Mouse (Mus musculus) embryonic facial prominence, embryonic 13.5 days (tissue): ENCODE measurements around the gene Arl6ip1. TPM values are rescaled to one million over a fixed set of nuclear protein-coding genes. Genes with fewer than 3 reads are reported as not detected.
A peak's percentile ranks its signal among the peaks of the same experiment; 100 is the strongest.
"Not testable (repeated sequence)": the region's sequence is repeated elsewhere in the genome, so short reads cannot be mapped to it uniquely, and the experiment has no call there.

Experiments
- ATAC-seq: fragments of 200-750 bp; cut with Nextera tagmentation; 2 replicates; pipeline ENCODE4 v1.8.0; 2017; ENCODE audit warnings: low read depth; ENCODE audit not compliant: insufficient number of reproducible peaks, insufficient read depth, low FRiP score, low TSS enrichment
- H3K27ac ChIP-seq: fragments of 300-500 bp; sonication (generic); 2 replicates; pipeline ENCODE4 v1.5.1; 2015; ENCODE audit warnings: moderate library complexity, mild to moderate bottlenecking, inconsistent platforms
- H3K27me3 ChIP-seq: fragments of 300-500 bp; sonication (generic); 2 replicates; pipeline ENCODE4 v1.6.1; 2015; ENCODE audit warnings: mild to moderate bottlenecking, inconsistent platforms
- H3K36me3 ChIP-seq: fragments of 300-500 bp; sonication (generic); 2 replicates; pipeline ENCODE4 v1.6.1; 2015; ENCODE audit warnings: mild to moderate bottlenecking, inconsistent platforms
- H3K4me1 ChIP-seq: fragments of 300-500 bp; sonication (generic); 2 replicates; pipeline ENCODE4 v1.6.1; 2015; ENCODE audit warnings: inconsistent platforms
- H3K4me2 ChIP-seq: fragments of 300-500 bp; sonication (generic); 2 replicates; pipeline ENCODE4 v1.6.1; 2015; ENCODE audit warnings: moderate library complexity, mild to moderate bottlenecking, inconsistent platforms
- H3K4me3 ChIP-seq: fragments of 300-500 bp; sonication (generic); 2 replicates; pipeline ENCODE4 v1.5.1; 2015; ENCODE audit warnings: mild to moderate bottlenecking, inconsistent platforms
- H3K9ac ChIP-seq: fragments of 300-500 bp; sonication (generic); 2 replicates; pipeline ENCODE4 v1.6.1; 2015; ENCODE audit warnings: mild to moderate bottlenecking, inconsistent platforms
- H3K9me3 ChIP-seq: fragments of 300-500 bp; sonication (generic); 2 replicates; pipeline ENCODE4 v1.6.1; 2016; ENCODE audit warnings: inconsistent platforms
- WGBS: fragments of 180-500 bp; shearing (Covaris S2); methylation state at CpG from one replicate; pipeline ENCODE4 v1.1.7; 2015; ENCODE audit warnings: mixed read lengths; 5-methylcytosine and 5-hydroxymethylcytosine counted together
- polyA plus RNA-seq: library from polyadenylated mRNA; unstranded; fragments of >200 nt; fragmentation: Nextera tagmentation; extraction: Ambion mirVana; gene quantifications from 2 replicates; pipeline ENCODE4 v1.2.1, GENCODE M21; 2015

Gene Arl6ip1
- 525 and 530 TPM in 2 replicates for polyA plus RNA-seq

- peak; percentile 99 for ATAC-seq
- WGBS, result 1% methylated on average over 39 of the region's 39 CpGs
- H3K9ac ChIP-seq, result peak within 1 kb of the TSS; percentile 86
These were observed at the start of gene Arl6ip1 for GRCm38 (mm10) chr7:118129430-118130041. Gene Arl6ip1 (minus strand): TSS chr7:118129662.

GRCm38 (mm10) chr7:118175821-118176355 is 46.4 kb upstream of the Arl6ip1 start:
- H3K9ac ChIP-seq, result no peak overlapping the region
- H3K9me3 ChIP-seq, result no peaks in the 10 kb centered on the region
- no peaks in the 10 kb centered on the region for H3K4me1 ChIP-seq
- WGBS, result 89% methylated on average over 1 of the region's 1 CpGs
- ATAC-seq, result no peak
- no peak overlapping the region for H3K4me2 ChIP-seq
- H3K4me3 ChIP-seq, result no peak overlapping the region
- peaks cover 63% of the 10 kb centered on the region for H3K36me3 ChIP-seq
- H3K27ac ChIP-seq, result no peak overlapping the region
- H3K27me3 ChIP-seq, result no peaks in the 10 kb centered on the region

More at GRCm38 (mm10) chr7:118129430-118130041, at the start of gene Arl6ip1:
- peaks cover 19% of the 10 kb centered on the region for H3K36me3 ChIP-seq
- H3K9me3 ChIP-seq, result no peaks in the 10 kb centered on the region
- H3K4me3 ChIP-seq, result peak within 1 kb of the TSS; percentile 73
- peak within 1 kb of the TSS; percentile 92 for H3K27ac ChIP-seq
- no peaks in the 10 kb centered on the region for H3K27me3 ChIP-seq
- peaks cover 28% of the 10 kb centered on the region for H3K4me1 ChIP-seq
- H3K4me2 ChIP-seq, result peak within 1 kb of the TSS; percentile 72

DNA sequence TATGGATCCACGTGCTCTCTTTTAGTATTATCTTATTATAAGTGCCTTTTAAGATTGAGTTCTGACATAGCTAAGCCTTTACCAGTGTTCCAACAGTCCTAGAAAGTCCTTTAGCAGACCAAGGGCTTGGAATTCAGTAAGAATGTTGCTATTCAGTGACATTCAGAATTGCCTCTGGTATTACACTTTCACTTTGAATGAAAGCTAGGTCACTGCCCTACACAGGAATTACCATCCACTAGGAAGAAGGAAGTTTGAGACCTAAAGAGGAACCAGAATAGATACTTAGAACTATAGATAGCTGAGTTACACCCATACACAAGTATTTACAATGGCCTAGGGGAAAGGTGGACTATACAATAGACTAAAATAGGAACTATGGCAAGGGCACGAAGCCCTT is 40.7 kb upstream of the Arl6ip1 start:
- not testable (repeated sequence) for H3K4me2 ChIP-seq, H3K27me3 ChIP-seq, ATAC-seq, H3K4me1 ChIP-seq, H3K27ac ChIP-seq, H3K9me3 ChIP-seq, H3K4me3 ChIP-seq, H3K9ac ChIP-seq
- H3K36me3 ChIP-seq, result peaks cover 80% of the 10 kb centered on the region
- 92% methylated on average over 2 of the region's 2 CpGs for WGBS

GRCm38 (mm10) chr7:118163006-118163405 is 33.5 kb upstream of the Arl6ip1 start:
- Histone ChIP-seq H3K27me3 (no peaks in the 10 kb centered on the region), H3K9ac (no peak overlapping the region), H3K9me3 (no peaks in the 10 kb centered on the region), H3K4me2 (no peak overlapping the region), H3K36me3 (peaks cover 62% of the 10 kb centered on the region), H3K27ac (no peak overlapping the region), H3K4me1 (no peaks in the 10 kb centered on the region), H3K4me3 (no peak overlapping the region)
- ATAC-seq, result no peak
- 93% methylated on average over 8 of the region's 8 CpGs for WGBS

GRCm38 (mm10) chr7:118160121-118160520 is 30.7 kb upstream of the Arl6ip1 start:
- Histone ChIP-seq H3K4me2 (no peak overlapping the region), H3K4me3 (no peak overlapping the region), H3K4me1 (no peaks in the 10 kb centered on the region), H3K9me3 (no peaks in the 10 kb centered on the region), H3K27ac (no peak overlapping the region), H3K9ac (no peak overlapping the region), H3K27me3 (no peaks in the 10 kb centered on the region), H3K36me3 (peaks cover 61% of the 10 kb centered on the region)
- WGBS, result 94% methylated on average over 3 of the region's 3 CpGs
- ATAC-seq, result no peak

GRCm38 (mm10) chr7:118156461-118156860 is 27.0 kb upstream of the Arl6ip1 start:
- Histone ChIP-seq H3K9ac (no peak overlapping the region), H3K4me1 (no peaks in the 10 kb centered on the region), H3K27ac (no peak overlapping the region), H3K9me3 (no peaks in the 10 kb centered on the region), H3K36me3 (peaks cover 74% of the 10 kb centered on the region), H3K4me2 (no peak overlapping the region), H3K27me3 (no peaks in the 10 kb centered on the region), H3K4me3 (no peak overlapping the region)
- ATAC-seq, result no peak
- 93% methylated on average over 7 of the region's 7 CpGs for WGBS

GRCm38 (mm10) chr7:118154150-118154549 is 24.7 kb upstream of the Arl6ip1 start:
- 95% methylated on average over 6 of the region's 6 CpGs for WGBS
- Histone ChIP-seq H3K27me3 (no peaks in the 10 kb centered on the region), H3K9ac (no peak overlapping the region), H3K4me2 (no peak overlapping the region), H3K36me3 (peaks cover 71% of the 10 kb centered on the region), H3K27ac (no peak overlapping the region), H3K9me3 (no peaks in the 10 kb centered on the region), H3K4me3 (no peak overlapping the region), H3K4me1 (no peaks in the 10 kb centered on the region)
- ATAC-seq, result no peak

GRCm38 (mm10) chr7:118143602-118144001 is 14.1 kb upstream of the Arl6ip1 start:
- Histone ChIP-seq H3K9me3 (no peaks in the 10 kb centered on the region), H3K4me2 (no peak overlapping the region), H3K36me3 (peaks cover 75% of the 10 kb centered on the region), H3K27ac (no peak overlapping the region), H3K9ac (no peak overlapping the region), H3K4me1 (no peaks in the 10 kb centered on the region), H3K27me3 (no peaks in the 10 kb centered on the region), H3K4me3 (no peak overlapping the region)
- WGBS, result 80% methylated on average over 3 of the region's 3 CpGs
- ATAC-seq, result no peak

- Histone ChIP-seq H3K27me3 (no peaks in the 10 kb centered on the region), H3K4me2 (no peak overlapping the region), H3K4me3 (no peak overlapping the region), H3K9ac (no peak overlapping the region), H3K36me3 (peaks cover 70% of the 10 kb centered on the region), H3K9me3 (no peaks in the 10 kb centered on the region), H3K4me1 (no peaks in the 10 kb centered on the region), H3K27ac (no peak overlapping the region)
- no peak for ATAC-seq
- 91% methylated on average over 4 of the region's 4 CpGs for WGBS
These were observed 13.7 kb upstream of the Arl6ip1 start for GRCm38 (mm10) chr7:118143123-118143522.

DNA sequence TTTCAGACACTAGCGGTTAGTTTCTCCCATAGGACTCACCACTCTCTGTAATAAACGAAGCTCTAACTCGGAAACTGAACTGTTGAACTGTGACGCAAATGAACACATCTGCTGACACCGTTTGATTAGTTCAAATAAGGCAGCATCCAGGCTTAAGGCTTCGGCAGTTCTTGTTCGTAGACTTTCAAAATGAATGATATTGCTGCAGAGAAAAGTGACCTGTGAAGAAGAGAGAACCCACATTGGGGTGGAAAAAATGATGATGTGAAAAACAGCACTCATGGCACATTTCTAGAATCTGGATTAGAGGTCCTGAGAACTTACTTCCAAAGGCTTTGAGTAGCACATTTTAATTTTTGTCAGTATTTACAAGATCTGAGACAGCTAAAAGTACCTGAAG is 11.8 kb upstream of the Arl6ip1 start:
- WGBS, result 95% methylated on average over 7 of the region's 7 CpGs
- Histone ChIP-seq H3K9me3 (no peaks in the 10 kb centered on the region), H3K27me3 (no peaks in the 10 kb centered on the region), H3K4me1 (no peaks in the 10 kb centered on the region), H3K4me3 (no peak overlapping the region), H3K4me2 (no peak overlapping the region), H3K27ac (no peak overlapping the region), H3K36me3 (peaks cover 79% of the 10 kb centered on the region), H3K9ac (no peak overlapping the region)
- no peak for ATAC-seq

- Histone ChIP-seq H3K4me1 (no peaks in the 10 kb centered on the region), H3K36me3 (peaks cover 46% of the 10 kb centered on the region), H3K4me2 (no peak overlapping the region), H3K27ac (no peak overlapping the region), H3K4me3 (no peak overlapping the region), H3K9me3 (no peaks in the 10 kb centered on the region), H3K9ac (no peak overlapping the region), H3K27me3 (no peaks in the 10 kb centered on the region)
- 82% methylated on average over 11 of the region's 11 CpGs for WGBS
- ATAC-seq, result no peak
These were observed 5.7 kb upstream of the Arl6ip1 start for GRCm38 (mm10) chr7:118135128-118135527.

GRCm38 (mm10) chr7:118128925-118129429 is 485 bp downstream of the Arl6ip1 start:
- under 1% methylated on average over 21 of the region's 21 CpGs for WGBS
- peak overlapping the region; percentile 92 for H3K27ac ChIP-seq
- H3K4me3 ChIP-seq, result peak overlapping the region; percentile 73
- peak; percentile 75 for ATAC-seq
- H3K27me3 ChIP-seq, result no peaks in the 10 kb centered on the region
- no peaks in the 10 kb centered on the region for H3K9me3 ChIP-seq
- peaks cover 23% of the 10 kb centered on the region for H3K36me3 ChIP-seq
- peak overlapping the region; percentile 72 for H3K4me2 ChIP-seq
- peak overlapping the region; percentile 86 for H3K9ac ChIP-seq
- H3K4me1 ChIP-seq, result peaks cover 28% of the 10 kb centered on the region
